Mouse (Mus musculus) cerebellum, adult 2 months (tissue): Measurements from ENCODE around the gene Thop1.
"Not testable (repeated sequence)": the region's sequence is repeated elsewhere in the genome, so short reads cannot be mapped to it uniquely, and the experiment has no call there.

Experiments used
- CTCF ChIP-seq: fragments of 200-500 bp; IDR thresholded peaks from 2 replicates; pipeline ENCODE4 v1.5.1; 2011; ENCODE audit warnings: low read depth, mild to moderate bottlenecking, control low read depth, low read length, moderate library complexity, borderline replicate concordance; ENCODE audit not compliant: insufficient read depth
- POLR2A ChIP-seq: fragments of 200-500 bp; IDR thresholded peaks from 2 replicates; pipeline ENCODE4 v1.6.1; 2011; ENCODE audit warnings: low read length, control low read depth, borderline replicate concordance; ENCODE audit not compliant: insufficient read depth

- not testable (repeated sequence) for TF ChIP-seq POLR2A, CTCF
These were observed 24.6 kb upstream of the Thop1 start for GRCm38 (mm10) chr10:81045246-81045645.
